Mouse (Mus musculus): Measurements from ENCODE around the gene Pex6. TPM values are rescaled to one million over a fixed set of nuclear protein-coding genes. Genes with fewer than 3 reads are reported as not detected.

The Pex6 gene
- polyA plus RNA-seq, 1 experiment from 2014 or later = 10.4 TPM

- H3K9ac ChIP-seq (ENCODE audit: low read depth, low read length) = no peak overlapping the region
- H3K9me3 ChIP-seq (replicated peaks; ENCODE audit: control insufficient read depth, low read length) = no peaks in the 10 kb centered on the region
- 0 out of 2 replicates have a peak, but pooled peaks cover 2% of the 10 kb centered on the region for H3K27me3 ChIP-seq (ENCODE audit: control insufficient read depth, insufficient read depth, low read depth, low read length)
- H3K4me1 ChIP-seq (ENCODE audit: control insufficient read depth, low read depth, low read length) = no peaks in the 10 kb centered on the region; the same call in 1 of the 2 replicates
- no peaks in the 10 kb centered on the region for H3K36me3 ChIP-seq (ENCODE audit: control insufficient read depth, insufficient read depth)
- no peak overlapping the region for H3K27ac ChIP-seq (ENCODE audit: low read length)
- H3K4me2 ChIP-seq (ENCODE audit: low read depth, low read length) = no peak overlapping the region
- ATAC-seq (ENCODE audit: low read depth) = no peak
- H3K4me3 ChIP-seq (ENCODE audit: low read depth, low read length) = no peak overlapping the region
- 64% methylated on average over 9 of the region's 9 CpGs for WGBS (ENCODE audit: insufficient replicate concordance)
These were observed 14.0 kb downstream of the Pex6 start for GRCm38 (mm10) chr17:46725273-46725672.

DNA sequence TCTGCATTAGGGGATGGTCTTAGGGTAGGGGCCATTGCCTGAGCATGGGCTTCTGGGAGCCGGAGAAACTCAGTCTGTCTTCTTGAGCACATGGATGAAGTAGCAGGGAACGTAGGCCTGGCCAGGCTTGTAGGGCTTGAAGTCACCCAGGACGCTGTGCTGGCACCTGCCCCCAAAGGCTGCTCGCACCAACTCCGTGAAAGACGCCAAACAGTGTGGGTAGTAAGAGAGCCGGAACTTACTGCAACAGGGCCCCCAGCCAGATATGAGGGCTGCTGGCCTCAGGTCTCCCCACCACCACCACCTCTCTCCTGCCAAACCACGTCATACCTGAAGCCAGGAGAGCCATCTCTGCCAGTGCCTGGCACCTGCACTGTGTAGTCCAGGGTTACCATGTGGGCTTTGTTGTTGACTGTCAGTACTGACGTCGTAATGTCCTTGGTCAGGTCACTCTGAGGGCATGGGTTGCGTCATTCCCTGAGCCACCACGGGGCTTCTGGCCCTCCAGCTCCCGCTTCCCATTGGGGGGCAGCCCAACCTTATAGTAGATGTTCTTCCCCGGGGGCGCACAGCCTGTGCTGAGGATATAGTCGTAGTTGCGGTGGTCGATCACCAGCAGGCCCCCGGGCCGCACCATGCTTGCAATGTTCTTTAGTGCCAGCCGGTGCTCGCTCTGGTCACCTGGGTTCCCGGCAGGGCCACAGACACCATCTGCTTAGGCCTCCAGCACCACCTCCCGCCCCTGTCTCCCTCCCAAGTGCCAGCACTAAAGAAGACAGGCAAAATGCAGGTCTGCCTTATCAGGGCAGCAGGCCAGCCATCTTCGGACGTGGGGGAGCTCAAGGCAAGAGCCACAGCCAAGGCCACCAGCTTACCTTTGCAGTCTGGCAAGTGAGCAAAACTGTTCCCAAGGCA lies 14.7 kb downstream of the Pex6 start:
- Histone ChIP-seq H3K4me3 (ENCODE audit: low read depth, low read length) (no peak overlapping the region), H3K27me3 (ENCODE audit: control insufficient read depth, insufficient read depth, low read depth, low read length) (0 out of 2 replicates have a peak, but pooled peaks cover 2% of the 10 kb centered on the region), H3K4me1 (ENCODE audit: control insufficient read depth, low read depth, low read length) (no peaks in the 10 kb centered on the region; the same call in 1 of the 2 replicates), H3K36me3 (ENCODE audit: control insufficient read depth, insufficient read depth) (no peaks in the 10 kb centered on the region), H3K27ac (ENCODE audit: low read length) (no peak overlapping the region), H3K4me2 (ENCODE audit: low read depth, low read length) (no peak overlapping the region), H3K9ac (ENCODE audit: low read depth, low read length) (no peak overlapping the region), H3K9me3 (replicated peaks; ENCODE audit: control insufficient read depth, low read length) (no peaks in the 10 kb centered on the region)
- 76% methylated on average over 26 of the region's 26 CpGs for WGBS (ENCODE audit: insufficient replicate concordance)
- no peak for ATAC-seq (ENCODE audit: low read depth)

DNA sequence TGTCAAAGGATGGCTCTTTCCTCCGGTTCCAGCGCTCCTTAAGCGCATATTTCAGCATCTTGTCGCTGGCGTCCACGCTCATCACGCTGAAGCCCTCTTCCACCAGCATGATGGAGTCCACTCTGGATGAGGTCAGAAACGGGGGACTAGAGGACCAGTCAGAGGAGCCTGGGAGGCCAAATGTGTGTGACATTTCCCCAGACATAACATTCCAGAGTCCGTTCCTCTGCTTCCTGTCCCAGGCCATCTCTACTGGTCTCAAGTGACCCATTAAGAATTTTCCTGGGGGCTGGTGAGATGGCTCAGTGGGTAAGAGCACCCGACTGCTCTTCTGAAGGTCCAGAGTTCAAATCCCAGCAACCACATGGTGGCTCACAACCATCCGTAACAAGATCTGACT lies 16.0 kb downstream of the Pex6 start:
- 84% methylated on average over 11 of the region's 11 CpGs for WGBS (ENCODE audit: insufficient replicate concordance)

DNA sequence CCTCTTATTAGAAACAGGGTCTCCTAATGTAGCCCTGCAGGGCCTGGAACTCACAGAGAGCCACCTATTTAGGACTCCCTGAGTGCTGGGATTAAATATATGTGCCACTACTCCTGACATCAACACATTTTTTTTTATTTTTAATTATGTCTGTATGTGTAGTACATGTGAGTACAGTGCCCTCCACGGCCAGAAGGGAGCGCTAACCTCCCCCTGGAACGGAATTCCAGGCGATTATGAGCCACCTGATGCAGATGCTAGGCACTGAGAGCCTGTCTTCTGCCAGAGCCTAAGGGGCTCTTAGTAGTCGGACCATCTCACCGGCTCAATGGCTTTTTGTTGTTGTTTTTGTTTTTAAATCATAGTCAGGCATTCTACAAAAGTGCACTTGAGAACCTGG lies 16.8 kb downstream of the Pex6 start:
- no peak overlapping the region for H3K9ac ChIP-seq (ENCODE audit: low read depth, low read length)
- WGBS (ENCODE audit: insufficient replicate concordance) = 34% methylated on average over 6 of the region's 6 CpGs
- no peak overlapping the region for H3K27ac ChIP-seq (ENCODE audit: low read length)

More for the DNA sequence above, 16.0 kb downstream of the Pex6 start:
- Histone ChIP-seq H3K9me3 (replicated peaks; ENCODE audit: control insufficient read depth, low read length) (no peaks in the 10 kb centered on the region), H3K27me3 (ENCODE audit: control insufficient read depth, insufficient read depth, low read depth, low read length) (0 out of 2 replicates have a peak, but pooled peaks cover 2% of the 10 kb centered on the region), H3K4me3 (ENCODE audit: low read depth, low read length) (no peak overlapping the region), H3K4me1 (ENCODE audit: control insufficient read depth, low read depth, low read length) (no peaks in the 10 kb centered on the region; the same call in 1 of the 2 replicates), H3K4me2 (ENCODE audit: low read depth, low read length) (no peak overlapping the region), H3K27ac (ENCODE audit: low read length) (no peak overlapping the region), H3K36me3 (ENCODE audit: control insufficient read depth, insufficient read depth) (no peaks in the 10 kb centered on the region), H3K9ac (ENCODE audit: low read depth, low read length) (no peak overlapping the region)
- no peak for ATAC-seq (ENCODE audit: low read depth)

DNA sequence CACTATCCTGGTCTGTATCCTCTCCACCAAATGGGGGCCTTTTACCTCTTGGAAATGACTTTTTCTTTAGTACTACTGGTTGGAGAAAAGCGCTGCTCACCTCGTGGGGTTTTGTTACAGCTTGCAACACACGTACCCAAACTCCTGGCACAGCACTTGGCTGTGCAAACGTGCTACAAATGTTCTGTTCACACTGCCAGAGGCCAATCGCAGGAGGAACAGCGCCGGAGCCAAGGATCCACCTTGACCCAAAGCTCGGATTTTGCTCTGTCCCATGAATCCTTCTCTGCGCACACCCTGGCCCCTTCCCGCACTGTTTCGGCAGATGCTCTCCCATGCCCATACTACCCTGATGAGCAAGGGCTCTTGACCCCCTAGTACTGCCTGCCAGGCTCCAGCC lies 17.2 kb downstream of the Pex6 start:
- Histone ChIP-seq H3K36me3 (ENCODE audit: control insufficient read depth, insufficient read depth) (no peaks in the 10 kb centered on the region), H3K4me1 (ENCODE audit: control insufficient read depth, low read depth, low read length) (no peaks in the 10 kb centered on the region; the same call in 1 of the 2 replicates), H3K27ac (ENCODE audit: low read length) (peak overlapping the region; percentile 66), H3K9ac (ENCODE audit: low read depth, low read length) (peak overlapping the region; percentile 43), H3K27me3 (ENCODE audit: control insufficient read depth, insufficient read depth, low read depth, low read length) (0 out of 2 replicates have a peak, but pooled peaks cover 2% of the 10 kb centered on the region), H3K4me3 (ENCODE audit: low read depth, low read length) (peak overlapping the region; percentile 48), H3K4me2 (ENCODE audit: low read depth, low read length) (peak overlapping the region; percentile 22; the same call in 1 of the 2 replicates), H3K9me3 (replicated peaks; ENCODE audit: control insufficient read depth, low read length) (no peaks in the 10 kb centered on the region)
- peak; percentile 8 for ATAC-seq (ENCODE audit: low read depth)
- 52% methylated on average over 11 of the region's 11 CpGs for WGBS (ENCODE audit: insufficient replicate concordance)

More for the DNA sequence above, 16.8 kb downstream of the Pex6 start:
- H3K9me3 ChIP-seq (replicated peaks; ENCODE audit: control insufficient read depth, low read length) = no peaks in the 10 kb centered on the region
- 0 out of 2 replicates have a peak, but pooled peaks cover 2% of the 10 kb centered on the region for H3K27me3 ChIP-seq (ENCODE audit: control insufficient read depth, insufficient read depth, low read depth, low read length)
- H3K4me1 ChIP-seq (ENCODE audit: control insufficient read depth, low read depth, low read length) = no peaks in the 10 kb centered on the region; the same call in 1 of the 2 replicates
- peak overlapping the region; percentile 48 for H3K4me3 ChIP-seq (ENCODE audit: low read depth, low read length)
- no peak for ATAC-seq (ENCODE audit: low read depth)
- H3K4me2 ChIP-seq (ENCODE audit: low read depth, low read length) = peak overlapping the region; percentile 23
- H3K36me3 ChIP-seq (ENCODE audit: control insufficient read depth, insufficient read depth) = no peaks in the 10 kb centered on the region

DNA sequence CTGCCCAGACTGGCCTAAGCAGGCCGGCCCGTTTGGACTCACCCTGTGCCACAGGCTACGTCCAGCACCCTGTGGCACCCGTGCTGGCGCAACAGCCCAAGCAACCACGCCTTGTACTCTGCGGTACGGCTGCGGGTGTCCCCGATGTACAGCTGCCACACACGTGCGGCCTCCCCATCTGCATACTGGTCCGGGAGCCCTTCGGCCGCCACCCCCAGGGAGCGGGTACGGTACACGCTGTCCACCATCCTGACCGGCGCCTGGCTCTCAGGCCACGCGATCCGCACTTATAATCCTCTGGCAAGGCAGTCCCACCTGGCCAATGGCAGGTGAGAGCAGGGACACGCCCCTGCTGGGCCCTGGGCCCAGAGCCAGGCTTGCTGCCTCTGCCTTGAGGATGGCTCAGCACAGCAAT lies 17.6 kb downstream of the Pex6 start, which contains the start of gene Gnmt:
Gene Gnmt, minus strand, starts transcription at position 265 of the 415 bp plus-strand sequence.
- peak; percentile 88 for ATAC-seq (ENCODE audit: low read depth)
- H3K27ac ChIP-seq (ENCODE audit: low read length) = peak within 1 kb of the TSS; percentile 66
- H3K4me3 ChIP-seq (ENCODE audit: low read depth, low read length) = peak within 1 kb of the TSS; percentile 48

DNA sequence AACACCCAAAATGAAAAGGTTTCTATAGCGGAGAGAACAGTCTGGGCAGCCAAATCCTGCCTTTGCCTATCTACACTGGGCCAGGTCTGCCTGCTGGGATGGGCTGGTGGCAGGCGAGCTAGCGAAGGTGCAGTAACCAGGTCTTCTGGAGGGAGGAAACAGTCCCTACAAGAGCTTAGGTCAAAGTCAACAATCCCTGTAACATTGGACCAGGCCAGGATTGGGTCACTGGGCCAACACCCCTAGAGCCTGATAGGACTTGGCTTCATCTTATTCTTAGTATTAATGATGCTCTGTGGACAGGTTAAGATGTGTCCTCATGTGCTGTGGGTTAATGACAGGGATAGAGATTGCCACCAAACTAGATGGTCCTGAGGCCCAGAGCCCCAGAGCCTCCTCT lies 22.8 kb downstream of the Pex6 start:
- H3K4me3 ChIP-seq (ENCODE audit: low read depth, low read length) = no peak overlapping the region
- H3K27ac ChIP-seq (ENCODE audit: low read length) = peak overlapping the region; percentile 56
- H3K9me3 ChIP-seq (replicated peaks; ENCODE audit: control insufficient read depth, low read length) = no peaks in the 10 kb centered on the region
- no peak overlapping the region for H3K9ac ChIP-seq (ENCODE audit: low read depth, low read length)
- no peaks in the 10 kb centered on the region for H3K36me3 ChIP-seq (ENCODE audit: control insufficient read depth, insufficient read depth)
- no peak overlapping the region for H3K4me2 ChIP-seq (ENCODE audit: low read depth, low read length)
- H3K4me1 ChIP-seq (ENCODE audit: control insufficient read depth, low read depth, low read length) = peaks cover 3% of the 10 kb centered on the region; the same call in 1 of the 2 replicates
- H3K27me3 ChIP-seq (ENCODE audit: control insufficient read depth, insufficient read depth, low read depth, low read length) = no peaks in the 10 kb centered on the region
- ATAC-seq (ENCODE audit: low read depth) = no peak
- 63% methylated on average over 3 of the region's 3 CpGs for WGBS (ENCODE audit: insufficient replicate concordance)

More for the DNA sequence above, 17.6 kb downstream of the Pex6 start, which contains the start of gene Gnmt:
- 0 out of 2 replicates have a peak, but pooled peaks cover 2% of the 10 kb centered on the region for H3K27me3 ChIP-seq (ENCODE audit: control insufficient read depth, insufficient read depth, low read depth, low read length)
- no peaks in the 10 kb centered on the region for H3K9me3 ChIP-seq (replicated peaks; ENCODE audit: control insufficient read depth, low read length)
- 38% methylated on average over 24 of the region's 24 CpGs for WGBS (ENCODE audit: insufficient replicate concordance)
- peak within 1 kb of the TSS; percentile 23 for H3K4me2 ChIP-seq (ENCODE audit: low read depth, low read length)
- H3K9ac ChIP-seq (ENCODE audit: low read depth, low read length) = peak within 1 kb of the TSS; percentile 43
- H3K4me1 ChIP-seq (ENCODE audit: control insufficient read depth, low read depth, low read length) = no peaks in the 10 kb centered on the region; the same call in 1 of the 2 replicates
- H3K36me3 ChIP-seq (ENCODE audit: control insufficient read depth, insufficient read depth) = no peaks in the 10 kb centered on the region

DNA sequence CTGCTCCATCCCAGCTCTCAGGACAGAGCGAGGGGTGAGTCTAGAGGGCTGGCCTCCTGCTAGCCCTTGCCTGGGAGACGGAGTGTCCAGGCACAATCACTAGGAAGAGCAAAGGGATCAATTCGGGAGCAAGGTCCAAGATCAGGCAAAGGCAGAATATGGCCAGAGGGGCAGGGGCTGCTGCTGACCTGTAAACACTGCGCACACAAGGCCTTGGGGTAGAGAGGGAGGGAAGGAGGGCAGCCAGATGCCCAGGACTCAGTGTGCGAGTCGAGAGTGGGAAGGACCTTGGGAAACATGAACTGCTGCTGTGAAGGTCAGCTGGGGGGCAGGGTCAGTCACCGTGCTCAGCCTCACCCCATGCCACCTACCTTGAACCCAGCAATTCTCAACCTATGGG lies 24.0 kb downstream of the Pex6 start:
- 65% methylated on average over 7 of the region's 7 CpGs for WGBS (ENCODE audit: insufficient replicate concordance)

More for the DNA sequence above, 24.0 kb downstream of the Pex6 start:
- no peaks in the 10 kb centered on the region for H3K9me3 ChIP-seq (replicated peaks; ENCODE audit: control insufficient read depth, low read length)
- no peak overlapping the region for H3K4me3 ChIP-seq (ENCODE audit: low read depth, low read length)
- peak overlapping the region; percentile 63 for H3K27ac ChIP-seq (ENCODE audit: low read length)
- no peaks in the 10 kb centered on the region for H3K36me3 ChIP-seq (ENCODE audit: control insufficient read depth, insufficient read depth)
- no peaks in the 10 kb centered on the region for H3K27me3 ChIP-seq (ENCODE audit: control insufficient read depth, insufficient read depth, low read depth, low read length)
- ATAC-seq (ENCODE audit: low read depth) = peak; percentile 82
- H3K9ac ChIP-seq (ENCODE audit: low read depth, low read length) = no peak overlapping the region
- H3K4me1 ChIP-seq (ENCODE audit: control insufficient read depth, low read depth, low read length) = peaks cover 3% of the 10 kb centered on the region; the same call in 1 of the 2 replicates
- H3K4me2 ChIP-seq (ENCODE audit: low read depth, low read length) = no peak overlapping the region

All from liver, embryonic 16.5 days (tissue).